Mouse (Mus musculus): ENCODE data around the gene Ankrd27.
A peak's percentile ranks its signal among the peaks of the same experiment; 100 is the strongest.

Gene Ankrd27

GRCm38 (mm10) chr7:35640072-35640471 is 54.0 kb downstream of the Ankrd27 start:
- DNase-seq (ENCODE audit: low spot score): no peak

- peak; percentile 19 for DNase-seq (ENCODE audit: low spot score)
These were observed 60.5 kb downstream of the Ankrd27 start for GRCm38 (mm10) chr7:35646317-35647081.

- DNase-seq (ENCODE audit: low spot score): peak; percentile 97
These were observed 61.2 kb downstream of the Ankrd27 start, which contains the start of gene Pdcd5 for GRCm38 (mm10) chr7:35647101-35647698. Gene Pdcd5, minus strand, starts transcription at chr7:35647521.

GRCm38 (mm10) chr7:35648239-35649069 is 62.4 kb downstream of the Ankrd27 start:
- DNase-seq (ENCODE audit: low spot score): no peak

- peak; percentile 13 for DNase-seq (ENCODE audit: low spot score)
These were observed 63.0 kb downstream of the Ankrd27 start for GRCm38 (mm10) chr7:35649071-35649470.

- no peak for DNase-seq (ENCODE audit: low spot score)
These were observed 64.8 kb downstream of the Ankrd27 start for GRCm38 (mm10) chr7:35650716-35651410.

GRCm38 (mm10) chr7:35651583-35652270 is 65.7 kb downstream of the Ankrd27 start:
- no peak for DNase-seq (ENCODE audit: low spot score)

GRCm38 (mm10) chr7:35657829-35658228 is 71.8 kb downstream of the Ankrd27 start:
- DNase-seq (ENCODE audit: low spot score): no peak

GRCm38 (mm10) chr7:35659173-35659572 is 73.1 kb downstream of the Ankrd27 start:
- no peak for DNase-seq (ENCODE audit: low spot score)

- DNase-seq (ENCODE audit: low spot score): no peak
These were observed 77.8 kb downstream of the Ankrd27 start for GRCm38 (mm10) chr7:35663790-35664376.

GRCm38 (mm10) chr7:35668066-35669041 is 82.3 kb downstream of the Ankrd27 start:
- no peak for DNase-seq (ENCODE audit: low spot score)

- no peak for DNase-seq (ENCODE audit: low spot score)
These were observed 92.9 kb downstream of the Ankrd27 start for GRCm38 (mm10) chr7:35678976-35679375.

- no peak for DNase-seq (ENCODE audit: low spot score)
These were observed 95.5 kb downstream of the Ankrd27 start for GRCm38 (mm10) chr7:35681559-35681958.

GRCm38 (mm10) chr7:35683409-35684122 is 97.5 kb downstream of the Ankrd27 start:
- no peak for DNase-seq (ENCODE audit: low spot score)

GRCm38 (mm10) chr7:35686216-35686615 is 100.2 kb downstream of the Ankrd27 start:
- no peak for DNase-seq (ENCODE audit: low spot score)

GRCm38 (mm10) chr7:35686756-35687155 is 100.7 kb downstream of the Ankrd27 start:
- DNase-seq (ENCODE audit: low spot score): peak; percentile 7

- no peak for DNase-seq (ENCODE audit: low spot score)
These were observed 101.2 kb downstream of the Ankrd27 start for GRCm38 (mm10) chr7:35687229-35687628.

- DNase-seq (ENCODE audit: low spot score): no peak
These were observed 102.2 kb downstream of the Ankrd27 start for GRCm38 (mm10) chr7:35688276-35688675.
